Mouse (Mus musculus): ENCODE data around the gene Lce3f.

GRCm38 (mm10) chr3:92978484-92978883 lies 13.5 kb upstream of the Lce3f start:
- TF ChIP-seq POLR2A (IDR thresholded peaks at IDR 0.05; ENCODE audit: borderline replicate concordance, extremely low read depth, insufficient read depth, insufficient read length, poor library complexity, severe bottlenecking) (no peak), CTCF (IDR thresholded peaks at IDR 0.05; ENCODE audit: borderline replicate concordance, extremely low read depth, insufficient read depth, insufficient read length) (no peak)
